Mouse (Mus musculus) E14TG2a.4 (cell line): Measurements from ENCODE around the gene Syce3.

Experiments
- CTCF ChIP-seq: conservative IDR thresholded peaks from 2 replicates; pipeline ENCODE4 v1.5.1; 2014; ENCODE audit warnings: low read length
- NANOG ChIP-seq: IDR thresholded peaks from 2 replicates; pipeline ENCODE4 v1.6.1; 2014; ENCODE audit warnings: borderline replicate concordance, low read length, mixed read lengths
- POU5F1 ChIP-seq: IDR thresholded peaks from 2 replicates; pipeline ENCODE4 v1.6.1; 2014; ENCODE audit warnings: low read length, borderline replicate concordance

DNA sequence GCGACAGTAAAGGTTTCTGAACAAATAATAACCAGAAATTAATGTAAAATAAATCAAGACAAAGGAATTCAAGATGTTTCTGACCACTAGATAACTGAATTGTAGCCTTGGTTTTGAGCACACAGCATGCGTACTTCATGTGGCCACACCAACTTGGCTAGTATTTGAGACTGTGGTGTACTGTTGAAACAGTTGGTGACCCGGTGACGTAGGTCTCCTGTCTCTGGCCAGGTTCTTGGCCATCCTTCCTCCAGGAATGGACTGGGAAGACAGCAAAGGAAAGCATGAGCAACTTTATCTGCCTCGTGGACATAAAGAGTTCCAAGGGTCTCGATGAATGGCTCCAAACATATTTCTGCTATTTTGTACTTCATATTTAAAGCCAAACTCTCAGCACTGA is 21.5 kb upstream of the Syce3 start:
- no peak for TF ChIP-seq CTCF
- no peak for TF ChIP-seq NANOG
- no peak for TF ChIP-seq POU5F1
